Mouse (Mus musculus) adrenal gland, adult 18-20 months (tissue): ENCODE data around the gene Rorc. TPM values are rescaled to one million over a fixed set of nuclear protein-coding genes. Genes with fewer than 3 reads are reported as not detected.

ENCODE experiments used
- DNase-seq, 2 experiments: peaks; one replicate each; pipeline ENCODE4 v3.0.0; 2021 to 2022; ENCODE audit warnings: low spot score in 2 of 2
- long read RNA-seq, 2 experiments: library from polyadenylated mRNA; stranded (forward); transcript quantifications; one replicate each; pipeline ENCODE4 v2.0.0; 2021
- total RNA-seq, 2 experiments: library from RNA; stranded (reverse); gene quantifications; 1 replicate in 1 of 2; 2 replicates in 1 of 2; pipeline ENCODE4 v1.2.3; 2021

Rorc gene
- 10 to 100 TPM; 20.3 to 27.7 TPM for total RNA-seq
- long read RNA-seq, experiment 1, transcript Rorc-201 (11 exons, 2,136 nt), result major isoform, 24 of 34 reads
- long read RNA-seq, experiment 1, partial matches to known transcripts, result 2 of 34 reads
- long read RNA-seq, experiment 1, other reads (novel, unspliced or antisense), result 8 of 34 reads
- long read RNA-seq, experiment 2, transcript Rorc-201 (11 exons, 2,136 nt), result major isoform, 33 of 41 reads
- long read RNA-seq, experiment 2, partial matches to known transcripts, result 3 of 41 reads
- long read RNA-seq, experiment 2, other reads (novel, unspliced or antisense), result 5 of 41 reads

DNA sequence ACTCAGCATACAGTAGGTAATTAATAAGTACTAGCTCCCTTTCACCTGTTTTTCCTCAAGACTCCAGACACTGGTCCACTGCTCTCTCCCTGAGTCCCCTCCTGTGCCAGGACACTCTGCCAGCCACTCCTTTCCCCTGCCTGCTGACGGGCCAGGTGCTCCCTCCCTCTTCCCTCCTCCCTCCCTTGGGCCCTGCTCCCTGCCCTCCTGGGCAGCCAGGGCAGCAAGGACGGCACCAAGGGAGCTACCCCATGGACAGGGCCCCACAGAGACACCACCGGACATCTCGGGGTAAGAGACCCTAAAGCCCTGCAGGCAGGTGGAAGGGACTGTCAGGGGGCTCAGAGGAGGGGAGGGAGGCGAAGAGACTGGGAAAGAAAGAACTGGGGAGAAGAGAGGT, at the start of gene Rorc:
Gene Rorc (plus strand): TSS at position 154 of the 400 bp plus-strand sequence.
- peak in 1 of 2 experiments; percentile 34 for DNase-seq

DNA sequence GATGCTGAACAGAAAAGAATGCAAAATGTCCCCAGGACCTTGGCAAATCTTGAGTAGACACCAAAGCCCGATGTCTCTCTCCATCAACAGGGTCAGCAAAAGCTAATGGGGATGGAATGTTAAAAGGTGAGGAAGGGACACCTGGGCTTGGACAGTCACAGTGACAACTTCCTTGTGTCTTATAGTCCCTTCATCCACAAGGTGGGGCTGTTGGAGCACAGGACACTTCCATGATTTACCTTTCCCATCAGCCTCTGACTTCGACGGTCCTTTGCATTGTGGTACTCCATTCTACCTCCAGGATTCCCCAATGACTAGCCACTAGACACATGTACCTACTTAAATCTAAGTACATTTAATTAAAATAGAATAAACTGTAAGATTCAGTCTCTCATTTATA, 43.9 kb upstream of the Rorc start:
- DNase-seq, result no peak

DNA sequence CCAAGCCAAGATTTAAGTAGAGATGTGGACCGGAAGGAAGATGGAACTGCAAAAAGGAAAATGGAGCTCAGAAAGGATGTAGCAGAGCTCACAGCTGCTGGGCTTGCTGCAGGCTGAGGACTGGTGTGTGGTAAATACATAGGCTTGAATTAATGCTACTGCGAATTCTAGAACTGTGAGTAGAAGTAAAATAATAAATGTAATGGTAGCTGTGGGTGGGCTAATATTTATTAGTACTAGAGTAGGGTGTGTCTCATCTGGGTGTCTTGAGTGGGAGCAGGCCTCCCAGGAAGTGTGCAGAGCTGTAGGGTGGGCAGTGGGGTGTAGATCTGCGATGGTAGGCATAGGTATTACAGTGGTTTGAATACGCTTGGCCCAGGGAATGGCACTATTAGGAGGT, 38.2 kb upstream of the Rorc start:
- DNase-seq, result no peak

GRCm38 (mm10) chr3:94338522-94338921, 34.1 kb upstream of the Rorc start:
- DNase-seq, result no peak

DNA sequence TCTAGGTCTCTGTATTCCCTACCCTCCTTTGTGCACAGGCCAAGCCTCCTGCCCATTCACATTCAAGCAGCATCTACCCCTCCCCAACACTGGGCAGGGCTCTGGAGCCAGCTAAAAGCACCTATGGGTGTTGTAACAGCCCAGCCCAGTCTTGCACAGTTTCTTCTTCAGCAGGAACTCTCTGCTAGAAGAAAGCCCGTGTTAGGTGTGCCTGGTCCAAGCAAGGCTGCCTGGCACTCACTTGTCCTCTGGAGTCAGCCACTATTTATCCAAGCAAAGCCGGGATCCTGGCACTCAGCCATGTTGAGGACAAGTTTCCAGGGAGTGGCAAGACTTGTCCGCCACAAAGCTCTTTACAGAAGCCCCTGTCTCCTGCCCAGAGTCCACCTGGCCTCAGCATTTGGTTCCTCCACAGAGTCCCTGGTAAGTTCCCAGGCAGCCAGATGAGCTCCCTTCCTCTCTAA, 30.6 kb upstream of the Rorc start, which contains the start of gene Them5:
Gene Them5 (plus strand): TSS at position 141 of the 464 bp plus-strand sequence.
- DNase-seq, result no peak

- no peak for DNase-seq
Measured at GRCm38 (mm10) chr3:94342552-94342951, 30.0 kb upstream of the Rorc start.

DNA sequence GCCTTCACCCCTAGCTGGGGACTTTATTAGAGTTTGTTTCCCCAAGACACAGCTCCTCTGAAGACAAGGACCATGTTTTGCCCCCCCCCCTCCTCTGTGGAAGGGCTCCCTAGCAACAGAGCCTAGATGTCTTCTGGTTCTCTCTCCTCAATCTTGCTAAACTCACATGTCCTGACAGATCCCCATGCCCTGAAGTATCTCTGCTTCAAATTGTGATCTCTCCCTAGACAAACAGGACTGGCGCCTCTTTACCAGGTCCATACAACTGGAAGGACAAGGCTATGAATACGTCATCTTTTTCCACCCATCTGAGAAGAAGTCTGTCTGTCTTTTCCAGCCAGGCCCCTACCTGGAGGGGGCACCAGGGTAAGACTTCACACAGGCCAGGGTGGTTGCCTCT, 28.4 kb upstream of the Rorc start:
- DNase-seq, result no peak

- DNase-seq, result no peak
Measured at GRCm38 (mm10) chr3:94344897-94345296, 27.7 kb upstream of the Rorc start.

GRCm38 (mm10) chr3:94348146-94348545, 24.4 kb upstream of the Rorc start:
- no peak for DNase-seq

DNA sequence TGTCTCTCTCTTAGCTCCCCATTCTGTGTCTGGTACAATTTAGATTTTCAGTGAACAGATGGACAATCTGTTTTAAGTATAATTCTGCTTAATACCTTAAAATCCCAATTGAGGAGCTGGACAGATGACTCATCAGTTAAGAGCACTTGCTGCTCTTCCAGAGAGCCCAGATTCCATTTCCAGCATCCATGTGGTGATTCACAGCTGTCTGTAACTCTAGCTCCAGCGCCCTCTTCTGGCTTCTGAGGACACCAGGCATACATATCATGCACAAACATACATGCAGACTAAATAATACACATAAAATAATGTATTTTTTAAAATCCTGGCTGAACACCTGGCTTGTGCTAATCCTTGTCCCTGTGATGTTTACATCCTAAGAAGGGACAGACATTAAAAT, 11.8 kb upstream of the Rorc start:
- DNase-seq, result peak in 1 of 2 experiments; percentile 38

DNA sequence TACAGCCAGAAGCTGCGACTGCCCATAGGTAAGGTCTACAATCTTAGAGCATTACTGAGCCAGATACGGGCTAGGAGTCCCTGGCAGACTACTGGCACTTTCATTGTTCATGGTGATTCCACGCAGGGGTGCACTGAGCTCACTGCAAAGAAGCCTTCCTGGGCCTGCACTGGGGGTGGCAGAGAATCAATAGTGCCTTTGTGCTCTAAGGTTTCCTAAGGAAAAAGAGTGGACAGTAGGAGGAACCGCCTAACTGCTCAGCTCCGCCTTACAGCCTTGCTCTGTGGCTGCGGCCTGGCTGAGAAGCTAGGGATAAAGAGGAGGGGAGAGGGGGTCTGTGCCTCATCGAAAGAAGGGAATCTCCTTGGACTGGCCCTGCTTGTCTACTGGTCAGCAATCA, 10.5 kb upstream of the Rorc start, which contains the start of gene C2cd4d:
Gene C2cd4d (plus strand): TSS at position 301 of the 400 bp plus-strand sequence.
- no peak for DNase-seq

DNA sequence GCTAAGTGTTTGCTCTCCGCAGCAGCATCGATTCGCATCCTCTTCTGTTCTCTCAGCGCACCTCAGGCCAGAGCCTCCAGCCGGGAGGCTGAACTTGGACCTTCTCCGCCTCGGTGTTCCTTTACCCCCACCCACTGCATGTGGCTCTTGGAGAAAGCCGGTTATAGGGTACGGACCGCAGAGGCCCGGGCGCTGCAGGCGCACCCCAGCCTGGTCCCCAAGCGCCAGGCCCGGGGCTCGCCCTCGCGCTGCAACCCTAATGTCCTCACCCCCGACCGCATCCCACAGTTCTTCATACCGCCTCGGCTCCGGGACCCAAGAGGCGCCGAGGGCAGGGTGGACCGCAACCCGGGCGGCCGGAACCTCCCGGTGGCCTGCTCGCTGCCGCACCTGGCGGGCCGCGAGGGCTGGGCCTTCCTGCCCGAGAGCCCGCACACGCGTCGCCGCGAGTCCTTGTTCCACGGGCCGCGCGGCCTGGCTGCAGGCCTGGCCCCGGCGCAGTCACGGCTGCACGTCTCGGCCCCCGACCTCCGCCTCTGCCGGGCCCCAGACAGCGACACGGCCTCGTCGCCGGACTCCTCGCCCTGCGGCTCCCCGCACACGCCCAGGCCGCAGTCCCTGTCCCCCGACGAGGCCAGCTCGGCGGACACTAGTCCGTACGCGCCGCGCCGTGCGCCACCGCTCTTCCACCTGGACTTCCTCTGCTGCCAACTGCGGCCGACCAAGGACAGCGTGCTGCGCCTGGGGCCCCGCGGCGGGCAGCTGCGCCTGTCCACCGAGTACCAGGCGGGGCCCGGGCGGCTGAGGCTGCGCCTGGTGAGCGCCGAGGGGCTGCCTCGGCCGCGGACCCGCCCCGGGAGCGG, 9.1 kb upstream of the Rorc start:
- peak; percentile 59 to 64 for DNase-seq

DNA sequence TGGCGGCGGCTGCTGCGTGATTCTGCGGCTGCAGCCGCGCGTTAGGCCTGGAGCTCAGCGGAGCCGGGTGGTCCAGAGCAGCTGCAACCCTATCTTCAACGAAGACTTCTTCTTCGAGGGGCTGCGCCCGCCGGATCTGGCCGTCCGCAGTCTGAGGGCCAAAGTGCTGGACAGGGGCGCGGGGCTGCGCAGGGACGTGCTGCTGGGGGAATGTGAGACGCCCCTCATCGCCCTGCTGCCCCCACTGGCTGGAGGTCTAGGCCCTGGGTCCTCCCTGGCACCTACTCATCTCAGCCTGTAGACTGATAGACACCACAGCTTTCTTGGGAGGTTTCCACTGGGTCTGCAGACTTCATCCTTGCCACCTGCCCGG, 8.5 kb upstream of the Rorc start:
- DNase-seq, result no peak

- DNase-seq, result peak; percentile 72 to 77
Measured at GRCm38 (mm10) chr3:94366761-94367160, 5.8 kb upstream of the Rorc start.

DNA sequence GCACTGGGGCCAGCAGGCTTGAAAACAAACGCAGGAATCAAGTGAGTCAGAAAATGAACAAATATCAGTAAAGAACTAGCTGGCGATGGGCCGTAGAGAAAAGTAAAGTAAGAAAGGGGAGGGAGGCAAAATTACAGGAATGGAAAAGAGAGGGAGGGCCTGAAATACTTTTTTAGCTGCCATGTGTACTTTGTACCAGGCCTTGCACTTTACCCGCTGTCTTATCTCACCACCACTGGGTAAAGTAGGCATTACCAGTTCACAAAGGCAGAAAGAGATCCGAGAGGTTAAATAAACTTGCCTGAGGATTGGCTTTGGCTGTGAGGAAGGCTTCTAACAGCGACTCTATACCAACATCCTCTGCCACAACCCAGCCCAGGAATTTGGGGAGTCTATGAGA, 5.1 kb upstream of the Rorc start:
- no peak for DNase-seq

DNA sequence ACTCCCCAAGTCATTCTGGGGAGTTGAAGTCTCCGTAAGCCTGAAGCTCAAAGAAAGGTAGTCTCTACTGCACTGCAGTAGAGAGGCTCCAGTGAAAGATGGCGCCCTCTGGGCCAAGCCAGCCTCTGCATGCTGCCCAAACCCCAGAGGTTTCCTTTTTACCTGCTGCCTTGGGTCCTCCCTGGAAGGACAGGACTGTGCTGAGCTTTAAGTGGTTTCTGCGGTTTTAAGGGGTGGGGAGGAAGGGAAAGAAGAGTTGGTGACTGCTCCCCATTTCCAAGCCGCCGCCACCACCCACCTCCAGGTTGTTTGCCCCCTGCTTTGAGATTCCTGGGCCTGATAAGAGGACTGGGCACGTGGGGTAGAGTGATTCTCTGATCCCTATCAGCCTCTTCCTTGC, 4.0 kb upstream of the Rorc start:
- no peak for DNase-seq

DNA sequence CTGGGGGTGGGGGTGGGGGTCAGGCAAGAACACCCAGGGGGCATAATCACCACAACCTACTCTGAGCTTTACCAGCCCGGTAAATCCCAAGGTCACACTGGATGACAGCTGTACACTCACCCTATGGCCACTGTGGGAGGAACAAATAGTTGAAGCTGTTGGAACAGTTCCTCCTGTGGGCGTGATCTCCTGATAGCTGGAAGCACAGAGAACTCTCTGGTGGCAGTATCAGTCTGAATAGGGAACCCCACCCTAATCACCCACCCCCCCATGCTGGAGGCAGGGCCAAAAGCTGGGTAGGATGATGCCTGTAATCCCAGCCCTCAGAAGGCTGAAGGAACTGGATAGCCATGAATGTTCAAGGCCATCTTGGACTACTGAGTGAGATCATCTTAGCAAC, 2.9 kb upstream of the Rorc start:
- no peak for DNase-seq

GRCm38 (mm10) chr3:94371637-94372036, 957 bp upstream of the Rorc start:
- peak; percentile 74 to 87 for DNase-seq

GRCm38 (mm10) chr3:94372038-94372437, 556 bp upstream of the Rorc start:
- DNase-seq, result no peak

GRCm38 (mm10) chr3:94373090-94373489, 496 bp downstream of the Rorc start:
- no peak for DNase-seq

DNA sequence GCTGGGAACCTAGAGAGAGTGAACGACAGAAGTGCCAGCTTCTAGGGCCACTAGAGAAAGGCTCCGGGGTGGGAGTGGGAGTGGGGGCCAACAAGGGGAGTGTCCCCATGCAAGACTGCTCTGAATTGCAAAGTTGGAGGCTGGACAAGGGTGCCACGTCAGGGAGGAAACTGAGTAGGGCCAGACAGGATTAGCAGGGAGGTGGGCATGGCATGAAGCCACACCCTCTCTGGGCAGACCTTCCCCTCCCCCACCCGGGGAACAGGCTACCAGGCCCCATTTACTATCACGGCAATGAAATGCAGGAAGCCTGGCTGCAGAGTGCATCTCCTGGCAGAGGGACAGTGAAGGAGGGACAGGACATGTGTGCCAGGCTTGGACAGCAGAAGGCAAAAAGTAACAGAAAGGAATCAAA, 1.0 kb downstream of the Rorc start:
- DNase-seq, result no peak

- DNase-seq, result no peak
Measured at GRCm38 (mm10) chr3:94374636-94375035, 2.0 kb downstream of the Rorc start.
